Mouse (Mus musculus) embryo, embryonic 11 days (tissue): ENCODE data around the gene Hddc2.

Experiments used
- DNase-seq: peaks from one replicate; pipeline ENCODE4 v3.0.0-alpha.2; 2015

Gene Hddc2

DNA sequence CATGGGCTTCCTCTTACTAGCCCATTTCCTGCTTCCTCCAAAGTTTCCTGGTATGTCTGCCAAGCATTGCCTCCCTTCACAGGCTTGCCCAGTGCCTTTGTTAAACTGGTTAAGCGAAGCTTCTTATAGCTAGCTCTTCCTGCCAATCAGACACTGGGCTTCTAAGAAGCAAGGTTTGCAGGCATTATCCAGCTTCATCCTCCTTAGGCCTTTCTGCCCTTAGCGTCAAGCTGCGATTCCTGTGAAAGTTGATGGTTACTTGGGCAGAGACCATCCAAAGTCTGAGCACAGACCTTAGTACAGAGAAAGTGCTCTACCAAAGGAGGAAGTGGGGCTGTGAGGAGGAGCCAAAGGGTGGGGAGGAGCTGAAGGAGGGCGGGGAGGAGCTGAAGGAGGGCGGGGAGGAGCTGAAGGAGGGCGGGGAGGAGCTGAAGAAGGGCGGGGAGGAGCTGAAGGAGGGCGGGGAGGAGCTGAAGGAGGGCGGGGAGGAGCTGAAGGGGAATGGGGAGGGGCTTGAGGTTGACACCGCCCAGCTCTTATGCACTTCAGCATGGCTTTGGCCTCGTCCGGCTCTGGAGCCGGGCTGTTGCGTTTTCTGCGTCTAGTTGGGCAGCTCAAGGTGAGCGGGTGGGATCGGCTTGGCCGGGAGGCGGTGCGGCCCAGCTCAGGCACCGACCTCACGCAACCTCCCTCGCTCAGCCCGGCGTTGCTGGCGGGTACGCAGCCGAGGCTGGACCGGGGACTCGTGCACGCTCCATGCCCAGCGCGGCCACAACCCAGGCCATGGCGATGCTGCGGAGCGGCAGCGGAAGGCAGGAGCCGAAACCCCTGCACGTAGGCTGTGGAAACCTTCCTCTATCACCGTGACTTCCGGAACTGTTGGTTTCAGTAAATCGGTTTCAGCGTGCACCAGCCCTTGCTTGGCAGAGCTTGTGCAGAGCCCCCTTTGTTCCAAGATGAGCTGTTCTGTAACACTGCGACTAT is at the start of gene Hddc2:
Gene Hddc2 (plus strand): TSS at position 519 of the 984 bp plus-strand sequence.
- peak; percentile 91 for DNase-seq

DNA sequence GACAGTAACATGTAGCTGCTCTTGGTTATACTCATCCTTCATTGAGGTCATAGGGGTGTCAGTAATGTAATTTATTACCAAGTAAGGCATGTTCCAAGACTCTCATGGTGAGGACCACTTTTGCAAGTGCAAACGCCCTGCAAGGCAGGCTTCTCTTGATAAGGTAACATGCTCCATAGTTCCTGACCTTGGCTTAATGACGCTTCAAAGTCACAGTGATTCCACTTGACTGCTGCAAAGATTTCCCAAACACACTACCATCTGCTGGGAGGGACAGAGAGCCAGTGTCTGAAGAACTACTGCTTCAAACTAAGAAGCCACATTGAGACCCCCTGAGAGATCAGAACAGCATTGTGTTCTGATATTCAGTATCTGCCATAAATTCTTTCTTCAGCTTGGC is 40.4 kb upstream of the Hddc2 start:
- DNase-seq = no peak

DNA sequence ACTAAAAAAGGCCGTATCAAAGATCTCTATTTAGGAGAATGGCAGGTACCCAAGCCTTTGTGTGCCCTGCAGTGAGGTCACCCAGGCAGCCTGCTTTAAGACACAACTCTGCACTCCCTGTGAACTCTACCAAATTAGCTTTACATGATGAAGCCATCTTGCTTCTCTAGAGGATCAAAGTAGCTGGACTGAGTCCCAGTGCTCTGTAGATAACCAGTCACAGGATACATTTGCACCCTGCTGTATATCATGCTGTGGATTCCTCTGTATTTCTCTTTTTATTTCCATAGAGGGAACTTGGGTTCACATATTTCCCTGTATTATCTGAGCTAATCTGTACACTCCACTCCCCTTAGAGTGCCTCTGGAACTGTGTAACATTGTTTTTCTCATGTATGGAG is 40.0 kb upstream of the Hddc2 start:
- no peak for DNase-seq

DNA sequence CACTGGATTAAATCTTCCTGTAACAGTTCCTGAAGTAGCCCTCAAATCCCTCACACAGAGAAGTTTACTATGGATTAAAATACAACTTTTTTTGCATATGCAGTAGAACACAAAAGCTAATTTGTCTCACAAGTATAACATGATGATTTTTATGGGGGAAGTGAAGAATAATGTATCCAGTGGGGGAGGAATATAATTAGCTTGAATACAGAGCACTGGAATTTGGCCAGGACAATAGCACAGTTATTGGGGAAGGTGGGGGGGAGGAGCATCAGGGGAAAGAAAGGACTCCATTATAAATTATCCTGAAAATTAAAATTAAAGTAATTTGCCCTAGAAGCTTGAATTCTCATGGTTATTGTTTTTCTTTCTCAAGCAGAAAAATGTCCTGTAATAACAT is 25.4 kb upstream of the Hddc2 start:
- DNase-seq = no peak

DNA sequence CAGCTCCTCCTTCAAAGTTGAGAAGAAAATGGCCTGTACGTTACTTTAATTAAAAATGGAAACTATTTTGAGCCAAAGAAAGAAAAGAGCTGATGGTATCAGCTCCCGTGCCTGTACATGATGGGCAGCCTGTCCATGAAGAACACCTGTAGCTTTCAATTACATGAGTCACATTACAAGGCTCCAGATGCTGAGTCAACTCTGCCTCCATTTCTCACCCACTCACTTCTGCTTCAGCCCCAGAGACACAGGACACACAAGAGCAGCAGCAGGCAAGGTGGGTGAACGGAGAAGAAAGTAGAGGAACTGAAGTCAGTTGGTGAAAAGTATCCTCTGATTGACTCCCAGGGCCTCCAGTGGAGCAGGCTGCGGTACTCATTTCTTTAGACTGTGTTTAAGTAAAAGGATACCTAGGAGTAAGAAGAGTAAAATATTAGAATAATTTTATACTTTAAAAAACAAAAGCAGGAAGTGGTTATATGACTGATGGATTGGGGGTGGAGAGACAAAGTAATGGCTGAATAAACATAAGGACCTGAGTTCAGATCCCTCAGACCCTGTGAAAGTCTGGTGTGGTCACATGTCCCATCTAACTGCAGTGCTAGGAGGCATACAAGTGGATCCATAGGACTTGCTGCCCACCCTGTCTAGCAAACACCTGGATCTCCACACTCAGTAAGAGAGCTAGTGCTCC is 24.3 kb upstream of the Hddc2 start:
- DNase-seq = no peak

- no peak for DNase-seq
These were observed 17.5 kb upstream of the Hddc2 start for GRCm38 (mm10) chr10:31295705-31296104.

DNA sequence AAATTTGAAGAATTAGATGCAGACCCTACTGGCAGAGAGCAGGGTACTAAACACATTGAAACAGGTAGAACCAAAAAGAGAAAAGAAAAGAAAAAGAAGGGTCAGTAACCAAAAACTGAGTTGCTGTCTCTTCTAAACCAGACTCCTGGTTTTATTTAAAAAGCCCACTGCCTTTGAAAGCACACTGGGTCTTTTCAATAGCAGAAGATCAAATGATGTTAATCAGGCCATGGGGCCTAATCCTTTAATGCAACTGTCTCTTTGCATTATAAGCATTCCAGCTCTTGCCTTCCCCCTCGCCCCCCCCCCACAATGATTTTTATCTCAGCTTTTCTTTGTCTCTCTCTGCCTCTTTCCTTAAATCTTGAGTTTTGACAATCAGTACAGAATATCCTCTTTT is 16.7 kb upstream of the Hddc2 start:
- DNase-seq = no peak

GRCm38 (mm10) chr10:31297106-31297505 is 16.1 kb upstream of the Hddc2 start:
- no peak for DNase-seq

GRCm38 (mm10) chr10:31298263-31298662 is 14.9 kb upstream of the Hddc2 start:
- no peak for DNase-seq

DNA sequence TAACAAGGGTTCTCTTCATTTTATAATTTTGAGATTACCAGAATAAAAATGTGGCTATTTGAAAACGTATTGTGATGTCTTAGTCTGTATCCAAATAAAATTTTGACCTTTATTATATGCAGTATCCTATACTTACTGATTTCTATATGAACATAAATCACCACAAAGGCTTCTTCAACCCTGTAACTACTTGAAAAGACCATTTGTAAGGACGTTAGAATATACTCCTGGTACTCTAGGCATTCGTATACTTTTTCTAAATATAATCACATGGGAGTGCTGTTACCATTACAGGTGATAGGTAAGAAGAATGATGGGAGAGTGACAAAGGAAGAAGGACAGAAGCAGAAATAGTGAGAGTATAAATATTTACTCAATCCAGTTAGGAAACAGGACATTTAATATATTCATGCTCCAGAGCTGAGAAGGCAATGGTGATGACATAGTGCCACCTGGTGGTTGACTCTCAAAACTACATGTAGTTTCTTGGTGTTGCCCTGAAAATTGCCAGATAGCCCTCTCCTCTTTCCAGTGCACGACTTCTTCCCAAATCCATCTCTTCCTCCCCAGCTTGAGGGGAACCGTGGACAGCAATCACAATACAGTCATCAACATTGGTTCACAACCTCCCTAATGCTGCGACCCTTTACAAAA is 14.1 kb upstream of the Hddc2 start:
- DNase-seq = peak; percentile 74

DNA sequence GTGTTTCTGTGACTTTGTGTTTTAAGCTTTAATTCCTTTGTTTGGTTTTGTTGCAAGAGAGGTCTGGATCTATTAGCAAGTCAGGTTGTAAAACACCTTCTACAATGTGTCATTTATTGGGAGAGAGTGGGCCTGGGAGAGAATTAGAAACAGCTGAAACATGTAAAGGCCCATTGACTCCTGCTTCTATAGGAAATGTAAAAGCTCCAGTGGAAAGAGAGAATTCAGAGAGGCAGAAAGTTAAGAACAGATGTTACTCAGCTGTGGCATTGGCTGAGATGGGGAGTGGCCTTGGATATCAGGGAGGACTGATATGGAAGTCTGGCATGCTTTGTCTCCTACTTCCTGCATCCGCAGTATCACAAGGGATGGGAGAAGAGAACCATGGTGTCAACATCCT is 12.9 kb upstream of the Hddc2 start:
- DNase-seq = peak; percentile 21

DNA sequence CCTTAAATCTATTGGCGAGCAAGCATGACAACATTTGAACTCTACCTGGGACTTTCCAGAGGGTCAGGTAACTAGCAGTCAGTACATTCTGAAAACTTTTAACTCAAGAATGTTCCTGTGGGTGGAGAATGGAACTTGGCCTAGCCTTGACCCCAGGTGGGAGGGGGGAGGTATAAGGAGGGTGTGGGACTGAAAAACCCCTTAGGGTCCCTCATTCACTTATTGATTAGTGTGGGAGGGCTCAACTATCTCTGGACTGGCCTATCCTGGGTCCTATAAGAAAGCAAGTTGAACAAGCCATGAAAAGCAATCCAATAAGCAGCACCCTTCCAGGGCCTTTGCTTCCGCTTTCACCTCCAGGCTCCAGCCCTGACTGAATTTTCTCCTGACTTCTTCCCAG is 9.7 kb upstream of the Hddc2 start:
- DNase-seq = no peak

DNA sequence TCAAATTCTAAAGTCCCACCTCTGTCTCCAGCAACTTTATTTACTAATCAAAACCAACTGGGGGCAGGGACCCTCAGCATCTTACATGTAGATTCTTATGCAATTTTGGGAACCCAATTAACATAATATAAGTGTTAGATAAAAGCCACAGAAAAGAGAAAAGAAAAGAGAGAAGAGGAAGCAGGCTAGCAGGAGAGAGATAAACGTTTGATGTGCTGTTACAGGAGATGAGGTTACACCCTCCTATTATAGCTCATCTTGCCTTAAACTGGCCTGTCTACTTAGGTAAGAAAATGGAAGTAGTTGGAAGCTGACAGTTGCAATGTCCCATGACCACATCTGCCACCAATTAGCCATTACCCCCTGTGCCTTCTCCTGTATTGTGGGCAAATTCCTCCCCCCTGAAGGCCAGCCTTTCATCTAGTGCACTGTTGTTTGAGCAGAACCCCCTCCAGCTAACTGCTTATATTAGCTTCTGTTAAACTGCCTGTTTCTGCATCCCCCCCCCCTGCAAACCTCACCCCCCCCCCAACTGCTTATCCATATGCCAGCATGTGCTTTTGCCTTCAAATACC is 6.1 kb upstream of the Hddc2 start:
- DNase-seq = peak; percentile 48

DNA sequence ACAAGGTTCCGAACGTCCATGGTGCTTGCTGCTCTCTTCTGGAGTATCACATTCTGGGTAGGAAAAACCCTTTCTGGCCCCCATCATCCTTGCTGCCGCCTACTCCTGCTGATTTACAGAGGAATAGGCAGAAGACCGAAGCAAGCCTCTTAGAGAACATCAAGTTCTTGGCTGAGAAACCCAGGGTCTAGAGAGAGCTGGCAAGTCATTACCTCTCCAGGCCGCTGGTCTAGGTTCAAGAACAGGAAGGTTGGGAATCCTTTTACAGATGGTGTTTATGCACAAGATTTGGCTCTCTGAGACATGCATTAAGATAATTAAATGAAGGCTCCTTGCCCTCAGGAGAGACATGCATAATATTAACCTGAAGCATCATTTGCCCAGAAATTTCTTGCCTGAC is 5.3 kb downstream of the Hddc2 start:
- DNase-seq = no peak

GRCm38 (mm10) chr10:31329436-31329835 is 16.3 kb downstream of the Hddc2 start:
- DNase-seq = no peak

DNA sequence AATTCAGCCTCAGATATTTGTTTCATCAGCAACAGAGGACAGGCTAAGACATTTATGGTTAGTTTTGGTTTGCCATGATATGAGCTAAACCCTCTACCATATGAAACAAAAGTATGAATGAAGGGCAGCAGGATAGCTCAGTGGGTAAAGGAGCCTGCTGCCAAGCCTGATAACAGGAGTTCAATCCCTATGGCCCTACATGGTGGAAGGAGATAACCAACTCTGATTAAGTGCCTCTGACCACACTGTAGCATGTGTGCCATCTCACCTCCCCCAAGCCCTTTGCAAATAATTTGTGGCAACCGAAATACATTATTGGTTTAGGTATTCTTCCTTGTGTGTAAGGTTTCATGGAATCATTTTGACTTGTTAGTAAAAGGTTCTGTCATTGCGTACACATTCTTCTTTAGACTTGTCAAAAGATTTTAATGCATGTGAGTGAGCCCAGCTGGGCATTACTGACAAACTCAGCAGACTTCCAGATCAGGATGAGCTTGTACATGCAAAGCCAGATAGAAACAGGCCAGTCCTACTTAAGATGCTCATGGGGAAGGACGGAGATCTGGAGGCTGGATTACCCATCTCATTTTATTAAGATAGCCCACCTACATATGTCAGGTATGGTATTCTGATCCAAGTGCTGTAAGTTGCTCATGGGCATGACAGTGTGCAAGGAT is 17.2 kb downstream of the Hddc2 start:
- DNase-seq = no peak

GRCm38 (mm10) chr10:31331225-31331775 is 18.1 kb downstream of the Hddc2 start:
- no peak for DNase-seq

DNA sequence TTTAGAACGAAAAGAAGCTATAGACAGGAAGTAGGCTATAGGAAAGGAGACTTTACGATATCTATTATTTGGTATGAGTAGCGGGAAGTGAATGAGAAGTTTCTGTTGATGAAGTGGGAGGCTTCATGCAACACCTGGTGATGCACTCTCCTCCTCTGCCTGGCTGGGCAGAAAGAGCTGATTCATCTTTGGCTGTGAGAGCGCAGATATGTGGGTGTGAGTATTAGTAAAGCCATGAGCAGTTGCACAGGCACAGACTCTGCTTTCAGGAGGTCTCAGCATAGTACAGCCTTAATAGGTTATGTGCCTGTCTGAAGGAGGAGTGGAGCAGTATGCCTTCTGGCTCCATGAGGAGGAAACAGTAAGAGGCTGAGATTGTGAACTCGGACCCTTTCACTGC is 23.2 kb downstream of the Hddc2 start:
- no peak for DNase-seq

DNA sequence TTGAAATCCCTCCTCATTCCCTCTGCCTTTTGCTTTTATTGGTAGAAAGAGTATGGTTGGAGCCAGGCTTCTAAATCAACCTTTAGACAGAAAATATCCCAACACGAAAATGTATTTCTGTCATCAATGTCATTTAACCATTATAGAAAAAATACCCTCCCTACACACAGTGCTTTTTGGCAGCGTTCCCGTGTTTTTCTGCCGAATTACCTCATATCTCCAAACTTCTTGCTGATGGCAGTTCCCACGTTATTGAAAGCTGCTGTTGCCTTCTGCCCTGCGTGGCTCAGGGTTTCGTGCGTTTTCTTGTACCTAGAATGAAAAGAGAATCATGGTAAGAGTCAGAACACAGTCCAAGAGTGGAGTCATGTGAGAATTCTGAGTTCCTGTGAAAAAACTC is 33.2 kb downstream of the Hddc2 start:
- no peak for DNase-seq

- no peak for DNase-seq
These were observed 37.9 kb downstream of the Hddc2 start for GRCm38 (mm10) chr10:31351056-31351455.

GRCm38 (mm10) chr10:31352845-31353427 is 39.8 kb downstream of the Hddc2 start:
- DNase-seq = no peak

- no peak for DNase-seq
These were observed 41.0 kb downstream of the Hddc2 start for GRCm38 (mm10) chr10:31354141-31354540.
